Comparison of ENCODE assay signal across 21 mouse cellular contexts in genomic region chr14:32347307-32347706, GRCm38 (mm10). TPM values are rescaled to one million over a fixed set of nuclear protein-coding genes. Genes with fewer than 3 reads are reported as not detected.
"Had no signal": no experiment of that assay in that cellular context is flagged by ENCODE, and none has a peak within 500 bp of the region (broad histone marks: within the 10 kb centered on the region; RNA-seq: fewer than 3 reads in every experiment).

No protein-coding gene starts in this region.

- DNase-seq: left cerebral cortex, postnatal 4 days; liver; liver, embryonic 13.5 days; liver, postnatal 0 days; lung, adult 18-20 months; lung, adult 2 months; lung, embryonic 14.5 days; lung, postnatal 10 days; lung, postnatal 14 days; lung, postnatal 36 days; lung, postnatal 4 days; midbrain, embryonic 14.5 days had no signal

RNA-seq across cellular contexts. Expression of gene Ogdhl, which starts 25.5 kb away (rescaled TPM):
- total RNA-seq: megakaryocyte progenitor cell, adult 5-6 weeks; megakaryocyte, adult 5-6 weeks; monocyte, adult 5-6 weeks had no signal

RNA-seq across cellular contexts. Expression of gene 1700024G13Rik, which starts 40.9 kb away (rescaled TPM):
- total RNA-seq: left cerebral cortex, postnatal 10 days; left cerebral cortex, postnatal 14 days; left cerebral cortex, postnatal 25 days; left cerebral cortex, postnatal 36 days; left cerebral cortex, postnatal 4 days; liver, adult 2 months; megakaryocyte progenitor cell, adult 5-6 weeks; megakaryocyte, adult 5-6 weeks; megakaryocyte-erythroid progenitor cell, adult 5-6 weeks; monocyte, adult 5-6 weeks had no signal
